Mouse (Mus musculus) gastrocnemius, postnatal 14 days (tissue): ENCODE results near the gene Dgat2. TPM values are rescaled to one million over a fixed set of nuclear protein-coding genes. Genes with fewer than 3 reads are reported as not detected.

Experiments used
- DNase-seq: peaks from one replicate; pipeline ENCODE4 v3.0.0; 2021; ENCODE audit warnings: mixed read lengths
- intact Hi-C: fragments of 180-260 bp; cut with DNase I; formaldehyde crosslinking; loops from one replicate; pipeline ENCODE4 v1.15.1; 2025; ENCODE audit warnings: low total_unique reads
- total RNA-seq, 2 experiments: library from RNA; stranded (reverse); gene quantifications; 2 replicates each; pipeline ENCODE4 v1.2.3; 2021

Dgat2 gene
- total RNA-seq, 2 experiments from 2014 or later, result 19.0 to 37.9 TPM

DNA sequence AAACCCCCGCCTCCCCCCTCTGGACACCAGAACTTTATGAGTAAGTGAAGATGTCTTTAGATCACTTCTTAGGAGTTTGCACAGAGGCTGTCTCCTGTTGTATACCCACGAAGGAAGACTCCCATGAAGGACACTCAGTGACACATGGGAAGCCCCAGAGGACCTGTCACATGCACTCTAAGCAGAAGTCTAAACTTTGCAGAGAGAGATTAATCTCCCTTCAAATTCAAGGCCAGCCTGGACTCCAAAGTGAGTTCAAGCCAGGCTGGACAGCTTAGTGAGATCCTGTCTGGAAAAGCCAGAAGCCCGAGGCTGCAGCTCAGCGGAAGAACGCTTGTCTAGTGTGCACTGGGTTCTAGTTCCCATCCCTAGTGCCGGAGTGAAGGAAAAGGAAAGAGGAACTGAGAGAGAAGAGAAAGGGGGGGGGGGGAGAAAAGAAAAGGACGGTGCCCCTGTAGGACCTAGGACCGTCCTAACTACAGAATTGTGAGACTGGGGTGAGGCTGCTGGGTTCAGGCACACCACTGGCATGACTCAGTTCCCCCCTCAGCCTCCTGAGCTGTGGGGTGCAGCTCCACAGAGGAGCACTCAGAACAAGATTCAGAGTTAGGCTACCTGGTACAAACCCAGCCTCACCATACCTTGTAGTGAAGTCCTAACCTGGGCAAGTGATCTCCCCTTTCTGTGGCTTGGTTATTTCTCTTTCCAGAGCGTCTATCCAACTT is 17.1 kb upstream of the Dgat2 start:
- intact Hi-C loops, result no loop called here
- DNase-seq, result no peak

DNA sequence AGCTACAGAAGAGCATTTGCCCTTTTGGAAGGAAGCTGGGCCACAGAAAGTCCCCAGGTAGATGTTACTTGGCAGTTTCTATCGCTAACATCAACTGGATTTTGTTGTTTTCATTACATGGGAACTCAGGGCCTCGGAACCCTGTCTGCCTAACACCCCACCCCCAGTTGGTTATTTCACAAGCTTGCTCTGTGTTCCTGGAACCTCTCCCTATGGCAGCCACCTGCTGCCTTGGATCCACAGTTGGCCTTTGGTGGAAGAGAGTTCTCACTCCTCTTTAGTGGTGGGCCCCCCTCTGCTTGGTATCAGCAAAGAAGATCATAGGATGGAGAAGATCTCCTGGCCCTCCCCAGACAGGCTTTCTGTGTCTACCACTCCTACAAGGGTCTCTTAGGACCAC is 16.3 kb upstream of the Dgat2 start:
- intact Hi-C loops, result no loop called here
- peak; percentile 29 for DNase-seq

DNA sequence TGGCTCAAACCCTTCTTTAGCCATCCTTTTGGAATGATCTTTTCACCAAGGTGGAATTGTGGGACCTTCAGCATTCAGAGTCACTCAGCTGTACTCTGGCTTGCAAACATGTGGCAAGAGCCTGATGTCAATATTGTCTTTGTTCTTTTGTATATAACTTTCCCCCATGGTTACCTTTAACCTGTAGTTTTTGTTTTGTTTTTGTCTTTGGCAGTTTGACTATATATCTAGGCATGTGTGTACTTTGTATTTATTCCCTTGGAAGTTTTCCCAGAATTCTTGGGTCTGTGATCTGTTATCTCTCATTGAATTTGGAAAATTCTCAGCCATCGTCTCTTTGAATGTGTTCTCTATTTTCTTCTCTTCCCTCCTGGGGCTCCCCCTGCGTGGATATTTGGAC is 12.0 kb upstream of the Dgat2 start:
- DNase-seq, result no peak
- intact Hi-C loops, result no loop called here

DNA sequence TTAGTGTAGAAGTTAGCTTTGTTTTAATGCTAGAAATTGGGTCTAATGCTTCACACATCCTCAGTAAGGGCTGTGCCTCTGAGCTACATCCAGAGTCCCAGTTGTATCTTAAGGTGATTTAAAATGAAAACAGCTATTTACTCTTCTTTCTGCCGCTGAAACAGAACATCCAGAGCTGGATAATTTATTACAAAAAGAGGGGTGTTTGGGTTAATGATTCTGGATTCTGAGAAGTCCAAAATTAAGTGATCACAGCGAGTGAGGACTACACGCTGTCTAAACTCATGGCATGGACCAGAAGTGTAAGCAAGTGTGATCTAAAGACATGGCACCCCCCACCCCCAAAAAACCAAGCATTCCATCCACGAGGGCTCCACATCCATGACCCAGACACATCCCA is 11.4 kb upstream of the Dgat2 start:
- intact Hi-C loops, result no loop called here
- no peak for DNase-seq

DNA sequence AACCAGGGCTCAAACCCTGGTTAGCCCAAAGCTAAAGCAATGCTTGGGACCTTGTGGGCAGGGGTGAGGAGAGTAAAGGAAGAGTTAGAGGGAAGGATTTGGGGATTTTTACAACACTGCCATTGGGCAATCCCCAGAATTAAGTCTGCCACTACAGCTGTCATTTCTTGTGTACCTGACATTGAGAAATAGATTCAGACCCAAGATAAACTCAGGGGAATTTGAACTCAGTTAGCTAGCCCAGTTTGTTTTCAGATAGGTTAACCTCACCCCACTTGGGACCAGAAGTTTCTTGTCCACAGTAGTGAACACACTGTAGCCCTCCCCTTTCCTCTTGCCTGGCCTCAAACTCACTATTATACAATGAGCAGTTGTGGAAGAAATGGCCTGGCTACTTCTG is 8.9 kb upstream of the Dgat2 start:
- intact Hi-C loops, result no loop called here
- DNase-seq, result no peak

DNA sequence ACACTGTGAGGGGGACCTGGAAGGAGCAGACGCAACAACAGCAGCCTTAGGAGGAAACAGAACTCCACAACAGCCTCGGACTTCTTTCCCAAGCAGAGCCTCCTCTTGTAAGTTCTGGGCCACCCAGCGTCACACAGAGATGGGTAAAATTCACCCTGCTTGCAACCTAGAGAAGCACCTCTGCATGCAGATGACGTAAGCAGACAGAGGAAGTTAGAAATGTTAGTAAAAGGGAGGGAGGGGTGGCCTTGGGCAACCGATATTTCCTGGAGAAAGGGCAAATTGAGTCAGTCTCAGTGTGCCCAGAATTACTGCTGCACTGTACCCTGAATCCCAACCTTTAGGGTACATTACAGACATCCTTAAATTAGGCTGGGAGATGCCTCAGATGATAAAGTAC is 7.4 kb upstream of the Dgat2 start:
- intact Hi-C loops, result no loop called here
- DNase-seq, result no peak

DNA sequence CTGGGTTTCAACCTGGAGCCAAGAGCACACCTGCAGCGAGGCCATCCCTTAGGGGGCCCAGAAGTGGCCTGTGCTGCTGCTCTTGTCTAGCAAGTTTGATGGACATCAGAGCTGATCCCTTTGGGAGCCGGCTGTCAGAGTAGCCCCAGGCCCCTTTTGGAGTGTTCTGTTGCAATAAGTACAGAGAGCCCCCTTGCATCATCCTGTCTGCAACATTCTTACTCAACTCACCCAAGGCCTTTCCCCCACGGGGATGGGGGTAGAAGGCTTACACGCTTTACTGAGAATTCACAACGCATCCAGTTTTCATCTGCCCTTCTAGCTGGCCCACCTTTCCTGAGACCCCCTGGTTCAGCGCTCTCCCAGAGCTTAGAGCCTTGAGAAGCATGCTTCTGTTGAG is 6.1 kb upstream of the Dgat2 start:
- no peak for DNase-seq
- intact Hi-C loops, result no loop called here

DNA sequence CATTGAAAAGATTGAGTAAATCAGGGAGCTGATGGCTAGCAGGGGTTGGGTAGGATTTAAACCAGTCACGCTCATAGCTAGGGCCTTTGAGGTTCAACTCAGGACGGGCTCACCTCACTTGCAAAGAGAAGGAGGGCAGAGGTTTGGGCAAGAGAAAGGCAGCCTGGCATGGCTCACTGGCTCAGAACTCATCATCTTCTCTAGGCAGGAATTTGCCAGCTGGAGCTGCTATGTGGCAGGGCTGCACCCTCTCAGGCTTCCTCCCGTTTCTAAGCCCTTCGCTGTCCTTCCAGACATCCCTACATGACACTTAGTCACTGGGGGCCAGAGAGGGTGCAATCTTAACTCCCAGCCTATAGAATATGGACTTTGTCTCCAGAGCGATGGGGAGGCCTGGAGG is 4.9 kb upstream of the Dgat2 start:
- DNase-seq, result peak; percentile 44
- intact Hi-C loops, result no loop called here

DNA sequence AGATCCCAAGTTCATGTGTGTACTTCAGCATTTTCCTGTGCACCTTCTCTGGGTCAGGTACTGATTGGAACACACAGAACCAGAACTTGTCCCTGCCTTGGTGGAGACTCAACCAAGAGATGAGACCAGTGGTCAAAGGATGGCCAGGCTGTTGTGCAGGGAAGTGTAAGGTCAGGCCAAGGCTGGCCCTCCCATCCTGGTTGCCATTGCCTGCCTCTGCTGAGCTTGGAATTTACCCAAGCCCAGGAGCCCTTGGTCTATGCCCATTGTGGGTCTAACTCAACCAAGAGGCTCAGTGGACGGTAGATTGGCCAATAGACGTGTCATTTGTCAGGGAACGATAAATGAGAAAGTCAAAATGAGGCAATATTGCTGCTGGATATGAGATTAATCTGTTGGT is 2.9 kb upstream of the Dgat2 start:
- intact Hi-C loops, result no loop called here
- DNase-seq, result no peak

DNA sequence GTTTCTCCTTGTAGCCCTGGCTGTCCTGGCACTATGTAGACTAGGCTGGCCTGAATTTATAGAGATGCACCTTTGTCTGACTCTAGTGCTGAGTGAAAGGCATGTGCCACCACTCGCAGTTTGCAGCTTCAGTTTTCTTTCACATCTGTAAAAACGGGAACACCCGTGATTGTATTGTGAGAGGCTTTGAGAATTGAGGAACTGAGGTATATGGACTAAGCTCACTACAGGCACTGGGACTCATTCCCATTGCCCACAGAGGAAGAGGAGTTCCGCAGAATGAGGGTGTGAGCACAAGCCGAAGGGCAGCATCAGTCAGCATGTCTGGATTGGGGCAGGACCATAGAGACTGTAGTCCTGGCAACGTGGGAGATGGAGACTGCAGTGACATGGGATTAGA is 1.2 kb upstream of the Dgat2 start:
- intact Hi-C loops, result no loop called here
- DNase-seq, result no peak

DNA sequence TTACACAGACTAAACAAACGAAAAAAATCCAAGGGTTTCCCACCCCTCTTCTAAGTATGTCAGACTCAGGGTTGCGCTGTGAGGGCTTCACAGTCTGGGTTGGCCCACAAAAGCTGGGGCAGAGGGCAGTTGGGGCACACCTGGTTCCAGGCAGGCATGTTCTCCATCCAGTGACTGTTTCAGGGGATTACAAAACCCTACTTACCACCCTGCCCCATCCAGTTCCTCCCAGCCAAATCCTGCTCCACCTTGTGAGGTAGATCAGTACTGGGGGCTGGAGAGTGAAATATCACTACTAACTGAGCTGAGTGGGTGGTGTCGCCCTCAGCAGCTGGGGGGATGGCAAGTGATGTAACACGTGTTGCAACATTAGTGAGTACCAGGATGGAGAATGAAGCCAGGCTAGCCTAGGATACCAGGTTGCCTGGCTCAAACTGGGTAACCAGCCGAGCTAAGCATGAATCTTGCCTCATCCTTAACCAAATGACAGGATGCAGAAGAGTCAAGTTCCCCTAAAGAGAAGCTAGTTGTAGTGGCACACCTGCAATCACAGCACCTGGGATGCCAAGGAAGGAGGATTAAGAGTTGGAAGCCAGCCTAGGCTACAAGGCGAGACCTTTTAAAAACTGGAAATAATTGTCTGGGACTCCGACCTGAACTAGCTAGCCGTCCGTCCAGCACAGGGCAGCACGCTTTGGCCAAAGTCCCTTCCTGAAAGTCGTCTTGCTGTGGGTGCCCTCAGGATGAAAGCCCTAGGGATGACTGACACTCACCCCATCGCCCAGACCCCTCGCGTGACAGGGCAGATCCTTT is 694 bp downstream of the Dgat2 start:
- DNase-seq, result no peak

DNA sequence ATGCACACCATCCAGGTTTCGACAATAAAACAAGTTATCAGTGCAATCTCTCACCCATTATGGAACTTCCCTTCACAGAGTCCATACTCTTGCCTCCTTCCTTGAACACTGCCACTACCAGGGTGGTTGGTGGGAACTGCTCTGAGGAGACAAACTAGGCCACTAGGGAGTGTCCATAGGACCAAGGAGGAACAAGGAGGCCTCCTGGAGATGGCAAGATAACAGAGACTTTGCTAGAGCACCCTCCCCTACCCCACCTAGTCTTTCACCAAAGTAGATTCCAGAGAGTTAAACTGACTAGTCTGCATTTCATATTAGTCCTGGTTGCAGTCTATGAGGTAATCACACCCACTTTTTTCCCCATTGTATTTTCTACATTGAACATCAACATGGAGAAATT is 2.4 kb downstream of the Dgat2 start:
- no peak for DNase-seq
- intact Hi-C loops, result no loop called here

More for the DNA sequence above, 694 bp downstream of the Dgat2 start:
- intact Hi-C loops, result no loop called here

DNA sequence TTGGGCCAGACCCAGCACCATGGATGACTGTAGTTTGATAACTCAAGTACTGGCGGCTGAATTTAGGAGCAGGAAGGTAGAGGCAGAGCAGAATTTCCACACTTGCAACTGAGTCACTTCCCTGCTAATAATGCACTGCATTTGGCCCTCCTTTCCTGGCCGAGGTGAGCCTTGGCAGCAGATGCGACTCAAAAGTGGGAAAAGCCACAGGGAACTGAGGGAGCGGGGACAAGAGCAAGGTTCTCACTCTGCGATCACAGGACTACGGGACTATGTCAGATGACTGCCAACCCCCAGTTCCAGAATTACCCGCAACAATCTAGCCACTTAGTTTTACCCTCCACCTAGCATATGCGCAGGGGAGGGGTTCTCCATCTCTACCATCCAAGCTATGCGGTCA is 3.2 kb downstream of the Dgat2 start:
- intact Hi-C loops, result no loop called here
- DNase-seq, result no peak

DNA sequence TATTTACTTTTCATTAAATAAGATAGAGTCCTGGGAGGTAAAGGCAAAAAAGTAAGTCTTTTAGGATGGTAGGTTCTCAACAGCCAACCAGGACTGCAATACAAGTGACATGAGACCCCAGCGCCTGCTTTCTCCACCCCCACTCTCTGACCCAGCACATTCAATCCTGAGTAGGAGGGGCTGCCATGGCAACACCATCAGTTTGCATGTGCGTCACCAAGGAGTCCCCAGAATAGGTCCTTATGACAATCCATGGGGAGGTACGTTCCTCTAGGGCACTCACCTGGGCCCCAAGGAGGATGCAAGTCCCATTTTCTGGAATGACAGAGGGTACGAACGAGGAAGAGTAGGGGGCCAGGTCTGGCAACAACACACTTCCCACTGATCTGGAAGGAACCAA is 5.1 kb downstream of the Dgat2 start:
- DNase-seq, result no peak
- intact Hi-C loops, result no loop called here

DNA sequence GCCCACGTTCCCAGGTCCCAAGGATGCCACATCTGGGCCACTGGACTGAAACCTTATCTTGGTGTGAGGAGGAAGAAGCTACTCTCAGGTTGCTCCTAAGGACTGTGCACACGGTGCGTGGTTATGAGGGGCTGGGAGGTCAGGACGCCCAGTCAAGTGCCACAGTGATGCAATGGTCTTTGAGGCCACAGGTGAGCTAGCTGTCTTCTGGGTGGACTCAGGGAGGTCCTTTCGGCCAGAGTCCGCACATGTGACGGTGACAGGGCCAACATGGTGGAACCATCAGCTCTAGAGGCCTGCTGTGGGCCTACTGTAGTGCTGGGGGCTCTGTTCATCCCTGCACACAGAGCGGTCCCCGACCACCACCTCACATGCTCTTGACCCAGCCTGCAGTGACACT is 6.9 kb downstream of the Dgat2 start:
- intact Hi-C loops, result no loop called here
- no peak for DNase-seq

DNA sequence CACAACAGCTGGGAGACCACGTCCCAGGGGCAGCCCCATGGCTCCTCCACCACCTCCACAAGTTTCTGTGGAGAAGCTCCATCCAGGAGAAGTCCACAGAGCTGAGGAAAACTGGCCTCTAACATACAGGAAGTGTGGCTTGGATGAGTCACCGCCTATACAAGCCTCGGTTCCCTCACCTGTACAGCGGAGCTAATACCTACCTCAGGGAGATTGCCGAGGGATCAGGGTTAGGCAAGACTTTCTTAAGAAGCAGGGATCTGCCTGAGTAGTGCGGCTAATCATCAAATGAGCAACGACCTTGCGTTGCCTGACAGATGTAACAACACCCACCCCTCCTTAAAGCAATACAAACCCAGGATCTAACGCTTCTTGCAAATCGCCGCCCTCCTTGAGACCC is 7.4 kb downstream of the Dgat2 start:
- intact Hi-C loops, result no loop called here
- no peak for DNase-seq

DNA sequence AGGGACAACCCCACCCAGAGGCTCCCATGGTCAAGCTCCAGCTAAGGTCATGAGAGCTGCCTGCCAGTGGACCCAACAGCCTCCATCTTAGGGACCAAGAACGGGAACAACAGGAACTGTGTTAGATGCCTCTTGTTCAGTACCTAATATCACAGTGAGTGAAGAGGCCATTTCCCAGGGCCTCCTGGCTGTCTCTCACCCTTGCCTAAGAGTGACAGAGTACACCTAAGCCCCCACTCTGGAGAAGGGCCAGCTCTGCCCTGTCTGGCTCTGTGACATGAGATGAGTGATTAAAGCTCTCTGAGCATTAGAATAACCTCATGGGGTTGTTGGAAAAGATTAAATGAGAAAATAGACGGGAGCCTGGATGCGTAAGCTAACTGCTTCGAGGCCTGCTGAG is 8.5 kb downstream of the Dgat2 start:
- no peak for DNase-seq
- intact Hi-C loops, result no loop called here

DNA sequence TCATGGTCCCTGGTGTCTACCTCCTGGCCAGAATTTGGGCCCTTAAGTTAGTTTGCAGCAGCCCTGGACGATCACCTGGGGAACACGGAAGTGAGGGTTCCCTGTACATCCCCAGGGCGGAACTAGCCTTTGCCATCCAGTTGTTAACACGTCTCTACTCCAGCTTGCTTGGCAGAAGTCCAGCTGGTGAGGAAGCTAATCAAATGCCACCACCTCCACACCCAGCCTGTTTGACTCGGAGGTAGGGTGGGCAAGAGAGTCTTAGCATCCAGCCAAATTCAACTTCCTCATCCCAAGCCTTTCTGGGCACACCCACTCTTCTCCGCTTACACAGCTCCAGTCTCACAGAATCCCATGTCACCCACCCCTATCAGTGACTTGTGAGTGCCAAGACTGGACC is 9.6 kb downstream of the Dgat2 start:
- no peak for DNase-seq
- intact Hi-C loops, result no loop called here

DNA sequence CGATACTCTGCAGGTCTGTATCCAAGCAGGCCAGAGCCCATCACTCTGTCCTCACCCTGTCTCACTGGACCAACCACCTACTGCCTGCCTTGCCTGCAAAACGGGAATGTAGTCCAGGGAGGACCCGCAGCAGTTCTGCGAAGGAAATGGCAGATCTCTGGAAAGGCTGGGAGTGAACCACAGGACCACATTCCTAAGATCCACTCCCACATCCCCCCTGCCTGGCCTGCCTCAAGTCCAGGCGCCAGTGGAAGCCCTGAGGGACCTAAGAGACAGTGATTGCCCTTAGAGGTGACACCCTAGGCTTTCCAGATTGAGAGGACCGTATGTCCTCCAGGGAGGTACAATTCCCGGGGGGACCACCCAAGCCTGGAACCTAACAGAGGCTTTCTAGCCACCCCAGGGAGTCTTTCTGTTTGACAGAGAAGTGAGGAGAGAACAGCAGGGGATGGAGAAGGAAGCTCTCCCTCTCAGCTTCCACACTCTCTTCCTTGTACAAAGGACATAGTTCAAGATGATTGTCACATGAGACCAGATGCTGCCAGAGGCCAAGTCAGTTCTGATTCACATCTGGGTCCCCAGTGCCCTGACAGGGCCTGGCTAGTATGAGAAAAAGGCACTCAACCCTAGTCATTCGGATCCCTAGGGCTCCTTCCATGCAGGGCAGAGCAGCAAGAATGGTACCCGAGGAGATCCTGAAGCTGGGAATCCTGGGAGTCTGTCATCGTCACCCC is 10.6 kb downstream of the Dgat2 start:
- DNase-seq, result no peak
- intact Hi-C loops, result no loop called here

DNA sequence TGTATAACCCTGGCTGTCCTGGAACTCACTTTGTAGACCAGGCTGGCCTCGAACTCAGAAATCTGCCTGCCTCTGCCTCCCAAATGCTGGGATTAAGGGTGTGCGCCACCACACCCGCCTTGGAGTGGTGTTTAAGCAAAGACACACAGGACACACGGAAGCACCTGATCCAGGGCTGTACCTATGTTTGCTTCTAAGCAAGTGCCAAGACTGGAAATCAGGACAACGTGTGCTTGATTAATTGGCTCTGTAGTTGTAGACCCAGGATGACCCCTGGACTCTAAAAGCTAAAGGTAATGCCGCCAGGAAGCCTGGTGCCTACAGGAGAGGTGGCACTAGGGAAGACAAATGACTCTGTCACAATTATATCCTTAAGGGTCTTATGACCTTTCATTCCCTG is 12.0 kb downstream of the Dgat2 start:
- no peak for DNase-seq
- intact Hi-C loops, result no loop called here
